Mouse (Mus musculus) telencephalon, adult 2 months (tissue): ENCODE results near the gene Akap6.

Experiments used
- DNase-seq: peaks from one replicate; pipeline ENCODE4 v3.0.0-alpha.2; 2011; ENCODE audit warnings: low read depth, low spot score

Gene Akap6

DNA sequence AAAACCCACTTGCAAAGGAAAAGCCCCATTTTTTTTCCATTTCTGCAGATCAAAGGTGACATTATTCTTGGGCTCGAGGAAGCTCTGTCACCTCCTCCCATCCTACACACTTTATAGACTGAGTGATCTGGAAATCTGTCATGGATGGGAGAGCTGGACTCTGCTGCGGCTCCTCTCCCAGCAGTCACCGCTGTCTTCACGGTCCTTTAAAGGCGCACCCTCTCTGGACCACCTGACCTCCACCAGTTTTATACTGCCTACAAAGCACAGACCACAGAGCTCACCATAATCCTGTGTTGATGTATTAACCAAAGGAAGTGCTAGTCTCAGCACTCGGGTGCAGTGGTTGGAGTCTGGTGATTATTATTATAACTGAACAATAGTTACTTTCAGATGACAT, 330.7 kb downstream of the Akap6 start:
- no peak for DNase-seq

DNA sequence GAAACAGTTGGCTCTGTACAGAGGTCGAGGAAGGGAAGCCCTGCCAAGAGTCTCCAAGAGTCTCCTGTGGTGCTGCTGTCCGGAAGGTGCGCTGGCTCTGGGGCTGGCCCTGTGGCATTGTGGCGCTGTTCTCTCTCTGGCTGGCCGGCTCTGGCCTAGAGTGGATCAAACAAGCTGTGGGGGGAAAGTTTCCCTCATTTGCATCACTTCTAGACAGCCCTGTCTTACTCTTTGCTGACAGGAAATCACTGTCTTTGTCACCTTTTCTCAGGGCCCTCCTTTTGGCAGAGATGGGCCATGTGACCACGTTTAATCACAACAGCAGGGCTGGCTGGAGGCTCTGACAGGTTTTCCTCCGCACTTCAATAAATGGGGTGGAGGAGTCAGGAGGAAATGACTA, 333.6 kb downstream of the Akap6 start:
- DNase-seq: no peak

DNA sequence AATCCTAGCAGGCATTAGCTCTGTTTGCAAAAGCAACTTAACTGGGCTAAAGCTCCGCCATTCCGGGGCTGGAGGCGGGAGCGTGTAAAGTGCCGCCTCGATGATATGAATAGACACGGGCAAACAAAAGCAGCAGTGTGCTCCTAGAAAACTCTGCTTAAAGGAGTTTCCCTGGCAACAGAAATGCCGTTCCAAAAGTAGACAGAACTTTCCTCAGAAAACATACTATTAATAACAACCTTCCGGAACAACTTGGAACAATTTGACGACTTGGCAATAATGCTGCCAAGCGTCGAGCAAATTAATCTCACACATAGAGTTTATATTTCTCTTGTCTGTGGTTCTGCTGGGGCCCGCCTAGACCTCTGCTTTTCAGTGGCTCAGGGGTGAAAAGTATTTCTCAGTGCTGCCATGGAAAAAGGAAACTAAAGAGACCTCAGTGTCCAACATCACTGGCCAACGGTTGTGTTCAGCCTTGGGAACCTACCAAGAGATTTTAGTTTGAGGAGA, 334.3 kb downstream of the Akap6 start:
- peak; percentile 95 for DNase-seq

DNA sequence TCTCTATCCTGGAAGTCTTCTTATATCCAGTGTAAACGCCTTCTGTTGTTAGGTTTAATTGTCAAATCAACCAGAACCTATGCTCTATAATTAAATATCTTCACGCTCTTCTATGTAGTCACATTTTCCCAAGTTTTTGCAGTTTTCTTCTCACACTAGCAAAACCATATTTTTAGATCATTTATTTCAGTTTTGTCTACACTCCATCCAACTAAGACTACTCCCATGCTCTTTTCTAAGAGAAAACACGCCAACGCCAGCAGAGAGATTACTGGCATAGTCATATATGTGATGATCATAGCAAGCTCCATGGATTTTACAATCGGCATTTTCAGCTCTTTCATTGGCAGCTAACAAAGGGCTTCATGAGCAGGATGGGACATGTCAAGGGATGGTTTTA, 341.5 kb downstream of the Akap6 start:
- peak; percentile 73 for DNase-seq

DNA sequence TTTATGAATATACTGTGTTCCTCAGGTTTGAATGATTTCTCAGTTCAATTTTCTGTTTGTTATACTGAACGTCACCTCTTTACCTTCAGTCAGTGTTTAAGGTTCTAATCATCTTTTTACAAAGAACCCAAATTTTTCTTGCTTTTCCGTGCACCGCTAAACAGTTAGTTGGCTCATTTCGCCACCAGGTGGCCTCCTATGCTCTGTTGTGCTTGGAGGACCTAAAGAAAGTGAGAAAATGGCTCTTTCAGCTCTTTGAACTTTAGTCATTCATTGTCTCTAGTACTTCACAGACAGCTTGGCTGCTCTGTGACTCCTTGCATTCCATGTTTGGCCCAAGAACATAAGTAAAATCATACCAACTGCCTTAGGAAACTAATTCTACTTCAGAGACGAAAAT, 343.6 kb downstream of the Akap6 start:
- DNase-seq: no peak

DNA sequence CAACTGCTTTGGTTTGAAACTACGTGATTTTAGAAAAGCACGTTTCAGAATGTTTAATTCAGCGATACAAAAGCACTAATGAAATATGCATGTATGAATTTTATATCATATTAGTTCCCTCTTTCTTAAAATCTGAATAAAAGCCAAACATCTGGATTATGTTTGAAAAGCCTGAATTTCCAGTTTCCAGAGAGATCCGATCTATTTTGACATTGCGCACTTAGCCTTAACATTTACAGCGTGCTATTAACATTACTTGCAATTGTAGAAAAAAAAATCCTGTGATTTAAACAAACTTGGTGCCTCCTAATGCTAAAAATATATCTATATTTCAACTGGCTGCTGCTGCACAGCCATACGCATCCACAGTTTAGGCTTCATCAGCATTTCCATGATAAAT, 358.4 kb downstream of the Akap6 start:
- DNase-seq: no peak

DNA sequence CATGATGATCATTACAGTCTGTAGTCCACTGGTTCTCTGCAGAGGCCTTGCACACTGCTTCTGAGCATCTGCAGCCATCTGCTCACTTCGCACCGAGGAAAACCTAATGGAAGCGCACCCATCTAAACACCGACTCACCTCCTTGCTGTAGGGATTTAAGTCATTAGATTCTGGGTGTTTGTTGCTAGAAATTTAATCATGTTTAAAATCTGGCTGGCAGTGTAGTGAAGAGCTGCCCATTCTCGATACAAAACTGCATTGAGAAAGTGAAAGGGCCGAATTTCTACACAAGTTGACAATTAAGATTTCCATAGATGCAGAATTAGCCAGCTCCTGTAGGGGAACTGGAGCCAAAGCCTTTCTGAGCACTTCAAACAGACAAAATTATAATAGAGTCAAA, 361.7 kb downstream of the Akap6 start:
- DNase-seq: no peak

DNA sequence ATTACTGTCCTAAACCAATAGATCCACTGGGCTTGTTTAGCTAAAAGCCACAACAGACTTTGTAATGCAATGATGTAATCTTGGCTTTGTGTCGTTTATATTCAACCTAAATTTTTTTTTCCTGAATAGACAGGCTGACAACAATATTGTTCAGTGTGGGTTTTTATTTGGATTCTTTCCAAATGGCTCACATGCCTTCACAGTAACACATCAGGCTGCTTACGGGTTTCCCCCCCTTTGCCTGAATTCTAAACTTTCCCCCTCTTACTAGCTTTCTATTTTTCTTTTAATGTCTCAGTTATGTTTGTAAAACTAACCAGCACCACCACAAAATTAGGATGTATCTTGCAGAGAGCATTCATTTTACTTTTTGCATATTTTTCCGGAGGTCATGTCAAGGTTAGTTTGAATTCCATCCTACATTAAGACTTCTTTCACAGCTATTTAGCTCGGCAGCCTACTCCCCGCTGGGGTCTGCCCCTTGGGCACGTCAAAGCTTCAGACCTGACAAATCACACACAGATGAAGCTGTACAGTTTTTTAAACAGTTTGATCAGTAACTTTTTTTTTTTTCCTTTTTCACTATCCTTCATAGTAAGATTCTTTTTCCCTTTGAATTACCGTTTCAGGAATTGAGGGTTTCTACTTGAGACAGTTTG, 362.4 kb downstream of the Akap6 start:
- no peak for DNase-seq

DNA sequence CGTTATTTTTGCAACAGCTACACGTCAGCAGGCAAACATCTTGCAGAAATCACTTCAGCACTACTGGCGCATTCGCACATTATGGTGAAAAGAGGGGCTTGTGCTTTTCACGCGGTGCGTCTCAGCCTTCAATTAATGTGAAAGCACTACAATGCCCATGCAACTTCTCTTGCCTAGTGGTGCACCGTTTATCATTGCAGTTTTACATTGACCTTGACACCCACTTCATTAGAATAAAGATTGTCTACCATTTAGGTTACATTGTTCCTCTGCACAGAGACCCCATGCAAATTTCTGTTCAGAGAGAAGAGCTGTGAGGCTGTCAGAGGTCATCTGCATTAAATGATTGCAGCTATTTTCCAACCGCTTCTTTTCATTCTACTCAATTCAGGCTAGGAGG, 363.8 kb downstream of the Akap6 start:
- DNase-seq: no peak

DNA sequence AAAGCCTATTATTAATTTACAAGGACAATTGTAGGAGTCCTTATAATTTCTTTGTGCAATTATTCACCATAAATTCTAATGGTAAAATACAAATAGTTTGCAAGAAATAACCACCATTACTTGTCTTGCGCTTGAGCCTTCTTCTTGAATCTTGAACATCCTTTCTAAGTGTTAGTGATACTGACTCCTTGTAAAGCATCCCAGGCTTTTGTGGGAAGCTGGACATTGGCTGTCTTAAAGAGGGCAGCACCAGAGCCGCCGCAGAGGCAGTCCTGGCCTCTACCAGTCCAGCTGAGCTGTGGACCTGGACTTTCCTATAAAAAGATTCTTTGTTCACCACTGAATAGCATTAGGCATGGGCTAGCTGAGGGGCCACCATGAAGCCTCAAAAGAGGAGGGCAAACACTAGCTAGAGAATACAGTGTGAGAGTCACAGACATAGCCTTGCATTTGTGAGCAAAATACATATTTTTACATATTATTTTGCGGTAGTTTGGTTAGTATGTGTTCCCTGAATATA, 365.1 kb downstream of the Akap6 start:
- no peak for DNase-seq

DNA sequence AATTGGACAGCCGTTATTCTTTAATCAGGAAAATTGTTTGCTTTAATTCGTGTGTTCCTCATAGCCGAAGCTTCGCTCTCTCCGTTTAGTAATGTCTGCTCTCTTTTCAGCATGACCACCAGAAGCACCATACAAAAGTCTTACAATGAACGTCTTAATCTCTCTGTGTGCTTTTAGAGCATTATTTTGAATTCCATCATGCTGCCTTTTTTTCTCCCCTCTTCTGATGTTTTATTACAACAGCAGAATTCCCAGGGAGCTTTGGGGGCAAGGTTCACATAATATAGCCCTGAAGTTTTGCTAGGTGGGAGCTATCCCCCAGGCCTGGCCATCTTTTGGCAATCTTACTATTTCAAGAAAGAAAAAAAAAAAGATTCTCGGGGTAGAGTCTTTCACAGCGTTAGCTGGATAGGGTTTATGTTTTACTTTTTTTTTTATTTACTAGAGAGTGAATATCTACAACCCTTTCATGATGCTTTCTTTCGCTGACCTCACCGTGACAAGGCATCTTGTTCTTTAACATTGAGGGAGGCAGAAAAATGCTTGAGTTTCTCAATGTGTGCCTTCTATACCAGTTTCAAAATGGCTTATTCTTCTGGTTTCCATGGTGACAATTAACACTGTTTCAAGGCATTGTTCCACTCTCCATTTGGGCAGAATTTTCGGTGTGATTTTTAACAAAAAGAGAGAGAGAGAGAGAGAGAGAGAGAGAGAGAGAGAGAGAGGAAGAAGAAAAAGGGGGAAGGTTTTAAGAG, 366.0 kb downstream of the Akap6 start:
- DNase-seq: no peak

DNA sequence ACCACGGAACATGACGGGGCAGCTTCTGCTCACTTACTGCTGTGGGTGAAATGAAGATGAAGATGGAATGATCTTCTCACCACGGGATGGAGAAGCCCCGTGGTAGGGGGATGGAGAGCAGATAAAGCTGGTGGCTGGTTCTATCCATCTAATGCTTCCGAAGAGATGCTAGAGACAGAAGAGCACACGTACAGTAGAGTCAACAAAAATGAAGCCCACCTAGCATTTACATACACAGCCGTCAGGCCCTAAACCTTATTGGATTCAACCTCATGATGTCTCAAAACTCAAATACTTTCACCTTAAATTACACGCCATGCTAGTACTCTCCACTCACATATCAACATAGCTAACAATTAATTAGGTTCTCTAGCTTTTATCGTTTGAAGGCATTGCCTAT, 367.1 kb downstream of the Akap6 start:
- no peak for DNase-seq

DNA sequence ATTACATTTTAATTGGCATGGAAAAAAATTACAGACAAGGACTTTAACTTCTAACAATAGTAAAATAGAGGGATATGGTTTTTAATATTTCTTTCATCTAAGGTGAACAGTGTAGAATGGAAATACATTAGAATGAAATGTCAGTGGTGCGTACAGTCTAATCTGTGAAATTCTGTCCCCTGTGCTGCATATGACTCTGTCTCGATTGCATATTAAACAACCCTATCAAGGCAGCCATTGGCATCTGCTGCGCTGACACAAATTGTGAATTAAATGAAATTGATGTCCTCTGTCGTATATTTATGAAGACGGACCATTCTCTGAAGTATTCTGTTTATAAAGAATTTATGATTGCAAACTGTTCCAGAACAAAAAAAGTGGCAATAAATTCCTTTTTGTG, 371.7 kb downstream of the Akap6 start:
- no peak for DNase-seq

DNA sequence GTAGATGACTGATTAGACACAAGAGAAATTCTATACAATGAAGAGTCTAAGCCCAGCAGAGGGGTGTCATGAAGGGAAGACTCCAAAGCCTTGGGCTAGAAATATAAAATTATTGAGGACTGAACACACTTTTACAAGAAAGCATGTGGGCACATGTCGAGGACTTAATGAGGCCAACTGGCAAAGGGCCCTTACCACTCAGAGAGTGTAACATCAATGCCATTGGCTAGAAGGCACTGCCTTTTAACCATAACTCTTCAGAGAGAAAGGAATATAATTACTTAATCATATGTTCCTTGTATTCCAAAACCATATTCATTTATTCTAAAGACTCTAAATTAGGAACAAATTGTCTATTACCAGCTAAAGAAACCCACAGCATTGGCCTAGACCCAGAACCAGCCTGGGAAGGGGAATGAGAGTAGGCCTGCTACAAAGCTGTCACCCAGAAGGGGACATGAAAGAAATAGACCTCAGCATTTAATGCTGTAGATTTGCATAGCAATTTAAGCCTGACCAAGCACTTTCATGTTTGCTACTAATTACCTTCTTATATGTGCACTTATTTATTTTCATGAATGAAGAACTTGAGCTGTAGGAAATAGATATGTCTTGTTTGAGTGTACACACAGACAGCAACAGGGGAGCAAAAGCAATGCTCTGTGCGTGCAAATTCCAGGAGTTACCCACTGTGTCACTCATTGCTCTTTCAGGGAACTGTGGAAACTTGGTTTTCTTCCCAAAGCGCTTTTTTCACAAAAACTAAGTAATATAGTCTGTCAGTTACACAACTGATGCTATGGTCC, 377.6 kb downstream of the Akap6 start:
- DNase-seq: no peak

DNA sequence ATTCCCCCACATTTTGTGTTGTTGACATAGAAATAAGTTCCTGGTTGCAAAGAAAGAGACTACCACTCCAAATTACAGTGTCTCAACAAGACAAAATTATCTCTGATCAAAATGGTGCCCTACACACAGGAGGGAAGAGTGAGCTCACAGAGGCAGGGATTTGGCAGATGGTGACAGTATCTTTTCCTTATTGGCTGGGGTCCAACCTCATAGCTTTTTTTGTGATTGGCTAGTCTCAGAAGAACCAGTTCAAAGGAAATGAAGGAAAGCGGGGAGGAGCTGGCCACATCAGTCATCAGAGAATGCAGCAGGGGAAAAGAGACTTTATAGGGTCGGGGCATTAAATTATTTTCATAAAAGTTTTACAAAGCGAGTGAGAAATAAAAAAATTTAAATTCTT, 386.6 kb downstream of the Akap6 start:
- no peak for DNase-seq

DNA sequence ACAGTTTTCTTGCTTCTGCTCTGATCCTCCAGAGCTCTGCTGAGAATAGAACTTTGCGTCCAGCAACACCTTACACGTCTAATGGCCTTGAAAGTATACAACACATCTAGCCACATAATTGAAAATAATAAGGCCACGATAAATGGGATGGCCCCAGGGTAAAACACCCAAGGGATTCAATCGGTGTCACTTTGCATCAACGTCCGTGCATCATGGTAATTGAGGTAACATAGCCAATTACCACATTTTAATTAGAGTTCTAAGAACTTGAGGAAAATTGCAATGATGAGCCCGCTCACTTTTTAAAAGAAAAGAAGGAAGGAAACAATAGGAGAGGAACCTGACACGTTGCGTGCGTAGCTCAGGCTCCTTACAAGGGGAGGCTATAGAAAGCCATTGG, 413.1 kb downstream of the Akap6 start:
- DNase-seq: no peak

DNA sequence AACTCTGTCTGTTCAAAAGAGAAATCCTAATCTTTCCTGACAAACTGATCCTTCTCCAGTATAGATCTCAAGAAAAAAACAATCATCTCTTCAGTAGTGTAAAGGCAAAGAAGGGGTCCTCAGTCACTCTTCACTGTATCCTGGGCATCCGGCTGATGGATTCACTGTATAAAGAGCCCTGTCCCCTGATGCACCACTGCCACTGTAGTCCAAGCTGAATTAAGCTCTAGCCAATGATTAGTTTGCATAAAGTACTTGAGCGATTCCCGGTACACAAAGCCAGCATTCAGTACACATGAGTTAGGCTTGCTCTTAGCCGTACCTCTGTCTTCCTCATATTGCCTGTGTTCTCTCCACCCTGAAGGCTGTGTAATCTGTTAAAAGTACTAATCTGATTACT, 420.2 kb downstream of the Akap6 start:
- DNase-seq: no peak

DNA sequence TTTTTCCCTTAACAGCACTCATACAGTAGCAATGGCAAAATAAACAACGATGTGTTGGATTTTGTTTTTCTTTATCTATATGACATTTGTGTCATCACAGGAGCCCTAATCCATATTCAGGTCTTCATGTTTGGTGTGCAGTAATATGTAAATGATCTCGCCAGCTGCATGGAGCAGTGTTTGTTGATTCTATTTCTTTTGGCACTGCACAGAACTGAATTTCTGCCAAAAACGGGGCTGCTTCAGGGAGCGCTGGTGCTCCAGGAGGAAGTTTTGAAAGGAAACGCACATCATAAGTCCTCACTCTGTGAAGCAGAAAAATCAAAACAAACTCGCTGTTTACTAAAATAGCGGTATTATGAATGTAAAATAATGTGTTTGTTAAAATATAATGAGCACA, 424.9 kb downstream of the Akap6 start:
- DNase-seq: peak; percentile 54

DNA sequence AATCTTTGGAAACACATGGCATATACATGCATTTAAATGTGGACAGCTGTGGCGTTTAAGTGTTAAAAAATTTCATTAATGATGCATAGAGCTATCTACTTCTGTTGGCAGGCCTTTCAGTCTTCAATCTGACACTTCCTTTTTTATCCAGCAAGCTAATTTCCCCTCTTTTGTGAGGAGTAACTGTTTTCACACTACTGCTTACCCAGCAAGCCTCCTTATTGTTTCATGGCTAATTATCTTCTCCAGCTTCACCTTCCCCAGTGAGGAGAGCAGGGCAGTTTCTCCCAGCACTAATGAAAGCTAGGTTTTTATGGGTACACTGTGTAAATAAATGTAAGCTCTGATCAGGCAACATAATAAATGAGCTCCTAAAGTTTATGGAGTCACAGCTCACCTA, 425.5 kb downstream of the Akap6 start:
- DNase-seq: no peak

DNA sequence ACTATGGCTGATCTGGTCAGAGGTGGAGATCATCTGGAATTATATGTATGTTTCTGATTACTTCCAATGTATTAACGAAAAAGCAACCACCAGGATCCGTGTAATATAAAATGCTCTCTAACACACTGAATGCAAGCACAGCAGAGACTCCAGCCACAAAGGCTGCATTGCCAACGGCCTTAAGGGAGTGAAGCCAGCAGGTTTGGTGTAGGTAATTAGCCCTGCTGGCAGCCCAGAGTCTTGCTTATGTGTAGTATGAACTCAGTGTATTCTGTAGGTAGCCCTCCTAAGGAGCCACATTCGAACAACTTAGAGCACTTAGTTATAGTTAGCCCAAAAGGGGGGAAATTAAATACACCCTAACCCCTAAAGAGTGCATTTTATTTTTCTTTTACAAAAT, 426.1 kb downstream of the Akap6 start:
- no peak for DNase-seq

DNA sequence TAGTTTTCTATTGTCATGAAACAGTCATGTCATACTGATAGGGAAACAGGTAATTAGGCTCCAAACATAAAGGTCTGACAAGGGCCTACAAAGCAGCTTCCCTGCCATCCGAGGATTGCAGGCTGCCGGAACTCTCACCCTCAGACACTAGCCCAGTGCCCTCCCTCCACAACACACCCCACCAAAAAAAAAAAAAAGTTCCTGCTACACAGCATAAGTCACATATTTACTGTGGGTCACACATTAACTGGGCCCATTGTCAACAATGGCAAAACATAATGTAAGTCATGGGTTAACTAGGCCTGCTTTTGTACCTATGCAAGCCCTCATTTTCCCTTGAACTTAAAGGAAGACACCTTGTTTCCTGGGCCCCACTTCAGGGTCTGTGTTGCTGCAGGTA, 435.0 kb downstream of the Akap6 start:
- DNase-seq: no peak

DNA sequence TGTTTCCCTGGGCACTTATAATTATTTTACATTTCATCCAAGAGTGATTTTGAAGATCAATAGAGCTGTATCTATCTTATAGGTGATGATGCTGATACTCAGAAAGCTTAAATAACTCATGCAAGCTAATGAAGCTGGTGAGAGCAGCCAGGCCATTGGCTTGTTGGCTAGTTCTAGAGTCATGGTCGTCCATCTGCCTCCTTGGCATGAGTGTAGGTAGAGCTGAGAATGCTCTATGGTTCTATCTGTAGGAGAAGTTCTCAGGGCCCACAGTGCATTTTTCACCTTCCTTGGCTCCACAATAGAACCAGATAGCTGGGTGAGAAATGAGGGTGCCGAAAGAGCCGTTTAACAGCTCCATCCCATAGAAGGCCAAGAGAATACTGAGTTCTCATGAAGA, 438.1 kb downstream of the Akap6 start:
- no peak for DNase-seq
